Mouse (Mus musculus) forebrain, embryonic 14.5 days (tissue): ENCODE measurements at regions not wholly inside any gene's neighbourhood (a gene's known extent, or its start where the extent isn't known, plus 50 kb on each side); places are given as distances from the start of the nearest gene placed in this dataset.
A peak's percentile ranks its signal among the peaks of the same experiment; 100 is the strongest.

ENCODE experiments used
- ATAC-seq: fragments of 200-750 bp; cut with Nextera tagmentation; 2 replicates; pipeline ENCODE4 v1.8.0; 2017; ENCODE audit warnings: mild to moderate bottlenecking, moderate library complexity
- DNase-seq: peaks from one replicate; pipeline ENCODE4 v3.0.0-alpha.2; 2015; ENCODE audit warnings: low spot score
- H3K27ac ChIP-seq: fragments of 300-500 bp; sonication (generic); 2 replicates; pipeline ENCODE4 v1.5.1; 2014; ENCODE audit warnings: low read depth, mild to moderate bottlenecking, control low read depth, low read length, moderate library complexity
- H3K27me3 ChIP-seq: fragments of 300-500 bp; sonication (generic); replicated peaks from 2 replicates; pipeline ENCODE4 v1.6.1; 2014; ENCODE audit warnings: low read length, control low read depth, mixed read lengths; ENCODE audit not compliant: control insufficient read depth, insufficient read depth
- H3K36me3 ChIP-seq: fragments of 300-500 bp; sonication (generic); 2 replicates; pipeline ENCODE4 v1.6.1; 2014; ENCODE audit warnings: low read length, control low read depth; ENCODE audit not compliant: control insufficient read depth, insufficient read depth
- H3K4me1 ChIP-seq: fragments of 300-500 bp; sonication (generic); 2 replicates; pipeline ENCODE4 v1.6.1; 2014; ENCODE audit warnings: antibody characterized with exemption, low read length, control low read depth; ENCODE audit not compliant: control insufficient read depth, insufficient read depth
- H3K4me2 ChIP-seq: fragments of 300-500 bp; sonication (generic); 2 replicates; pipeline ENCODE4 v1.6.1; 2014; ENCODE audit warnings: mild to moderate bottlenecking, control low read depth, low read length
- H3K4me3 ChIP-seq: fragments of 300-500 bp; sonication (generic); 2 replicates; pipeline ENCODE4 v1.5.1; 2014; ENCODE audit warnings: low read depth, low read length, control low read depth
- H3K9ac ChIP-seq: fragments of 300-500 bp; sonication (generic); 2 replicates; pipeline ENCODE4 v1.6.1; 2014; ENCODE audit warnings: mild to moderate bottlenecking, low read length, control low read depth, moderate library complexity
- H3K9me3 ChIP-seq: fragments of 300-500 bp; sonication (generic); replicated peaks from 2 replicates; pipeline ENCODE4 v1.6.1; 2016; ENCODE audit warnings: low read length, control low read depth, mixed read lengths; ENCODE audit not compliant: control insufficient read depth
- WGBS: fragments of 180-500 bp; shearing (Covaris S2); extraction: QIAGEN DNeasy Blood & Tissue Kit; methylation state at CpG from one replicate; pipeline ENCODE4 v1.1.7; 2014; 5-methylcytosine and 5-hydroxymethylcytosine counted together

DNA sequence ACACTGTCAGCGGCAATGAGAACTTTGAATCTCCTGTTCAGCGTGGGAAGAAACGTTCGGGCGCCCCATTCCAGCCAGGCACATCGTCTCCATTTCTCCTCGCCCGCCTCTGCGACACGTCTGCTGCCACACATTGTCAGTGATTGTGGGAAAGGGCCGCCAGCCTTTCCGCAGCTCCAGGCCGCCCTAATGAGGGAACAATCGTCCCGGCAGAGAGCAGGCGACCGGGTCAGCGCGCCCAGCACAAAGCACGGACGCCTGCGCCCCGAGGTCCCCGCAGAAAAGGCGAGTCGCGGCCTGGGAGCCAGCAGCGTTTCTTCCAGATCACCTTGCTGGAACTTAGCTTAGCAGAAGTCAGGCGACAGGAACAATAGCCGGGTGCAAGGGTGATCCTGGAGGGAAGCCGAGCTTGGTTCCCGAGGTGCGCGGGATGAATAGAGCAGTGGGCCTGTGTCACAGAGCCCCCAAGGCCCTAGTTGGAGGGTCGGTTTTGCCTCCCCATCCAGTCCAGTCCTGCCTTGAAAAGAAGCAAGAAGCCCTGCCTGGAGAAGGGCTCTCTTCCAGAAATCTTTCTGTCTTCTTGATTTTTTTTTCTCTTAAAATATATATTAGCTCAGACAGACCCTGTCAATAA, 203.8 kb upstream of the Pou3f3 start:
- peak overlapping the region; percentile 28 for H3K4me3 ChIP-seq
- peak overlapping the region; percentile 55 for H3K4me2 ChIP-seq
- ATAC-seq (peak; percentile 76), DNase-seq (peak; percentile 49)
- WGBS = 1% methylated on average over 35 of the region's 35 CpGs
- peaks cover 9% of the 10 kb centered on the region; the same call in 1 of the 2 replicates for H3K4me1 ChIP-seq
- peak overlapping the region; percentile 52 for H3K9ac ChIP-seq
- no peaks in the 10 kb centered on the region for H3K36me3 ChIP-seq
- H3K27ac ChIP-seq = no peak overlapping the region
- no peaks in the 10 kb centered on the region for H3K9me3 ChIP-seq
- 0 out of 2 replicates have a peak, but pooled peaks cover 2% of the 10 kb centered on the region for H3K27me3 ChIP-seq

DNA sequence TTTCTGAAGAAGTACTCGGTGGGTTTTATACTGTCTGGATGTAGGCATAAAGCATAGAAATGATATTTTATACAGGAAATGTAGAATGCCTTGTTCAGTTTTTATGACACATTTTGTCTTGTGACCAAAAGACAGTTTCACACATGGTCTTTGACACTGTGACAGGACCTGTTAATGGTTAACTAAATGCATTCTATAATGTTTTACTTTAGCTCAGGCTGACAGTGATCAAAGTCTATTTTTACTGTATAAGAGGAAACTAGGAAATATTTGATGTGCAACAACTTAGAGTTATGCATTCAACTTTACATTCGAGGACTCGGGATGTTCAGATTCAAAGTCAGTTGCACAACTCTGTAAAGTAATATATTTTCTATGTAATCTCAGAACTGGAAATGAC, 199.5 kb upstream of the Pou3f3 start:
- WGBS = 94% methylated on average over 3 of the region's 3 CpGs
- Histone ChIP-seq H3K4me3 (no peak overlapping the region), H3K4me2 (no peak overlapping the region), H3K27ac (no peak overlapping the region), H3K9ac (no peak overlapping the region), H3K27me3 (0 out of 2 replicates have a peak, but pooled peaks cover 2% of the 10 kb centered on the region), H3K9me3 (no peaks in the 10 kb centered on the region), H3K4me1 (peaks cover 5% of the 10 kb centered on the region; the same call in 1 of the 2 replicates), H3K36me3 (no peaks in the 10 kb centered on the region)
- ATAC-seq = no peak
- DNase-seq = no peak

DNA sequence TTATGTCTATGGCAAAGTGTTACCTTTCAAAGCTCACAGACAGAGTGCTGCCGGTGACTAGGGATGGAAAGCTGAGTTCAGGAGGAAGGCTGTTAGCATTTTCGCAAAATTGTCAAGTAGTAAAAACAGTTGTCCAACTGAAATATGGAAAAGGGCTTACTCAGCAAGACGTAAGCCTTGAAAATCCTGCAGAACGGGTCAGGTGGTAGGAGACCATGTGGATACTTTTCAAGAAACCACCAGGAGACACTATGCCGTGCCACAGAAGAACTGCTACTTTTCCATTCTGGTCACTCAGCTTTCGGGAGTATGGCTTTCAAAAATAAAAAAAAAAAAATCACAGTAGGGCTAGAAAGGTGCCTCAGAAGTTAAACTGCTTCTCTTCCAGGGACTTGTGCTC, 199.1 kb upstream of the Pou3f3 start:
- H3K9me3 ChIP-seq = no peaks in the 10 kb centered on the region
- ATAC-seq (no peak), DNase-seq (no peak)
- no peak overlapping the region for H3K4me2 ChIP-seq
- no peak overlapping the region for H3K27ac ChIP-seq
- H3K4me1 ChIP-seq = peaks cover under 1% of the 10 kb centered on the region; the same call in 1 of the 2 replicates
- 0 out of 2 replicates have a peak, but pooled peaks cover 2% of the 10 kb centered on the region for H3K27me3 ChIP-seq
- H3K9ac ChIP-seq = no peak overlapping the region
- no peaks in the 10 kb centered on the region for H3K36me3 ChIP-seq
- WGBS = 86% methylated on average over 6 of the region's 6 CpGs
- no peak overlapping the region for H3K4me3 ChIP-seq

DNA sequence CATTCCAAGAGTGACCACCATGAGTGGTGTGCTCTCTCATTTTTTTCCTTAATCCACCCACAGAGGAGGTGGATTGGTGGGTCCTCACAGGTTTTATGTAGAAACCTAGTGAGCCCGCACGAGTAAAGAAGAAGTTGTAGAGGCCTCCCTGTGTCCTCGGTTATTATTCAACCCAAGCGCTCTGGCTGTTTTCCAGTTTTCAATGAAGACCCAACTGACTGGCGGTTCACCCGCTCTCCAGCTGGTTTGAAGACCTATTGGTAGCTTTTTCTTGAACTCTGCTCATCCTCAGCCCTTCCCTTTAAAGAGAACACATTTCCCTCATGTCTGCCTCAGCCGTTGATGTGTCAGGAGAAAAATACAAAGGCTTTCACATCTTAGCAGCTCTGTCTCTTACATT, 196.7 kb upstream of the Pou3f3 start:
- H3K4me2 ChIP-seq = no peak overlapping the region
- no peak overlapping the region for H3K4me3 ChIP-seq
- ATAC-seq (no peak), DNase-seq (no peak)
- no peaks in the 10 kb centered on the region for H3K4me1 ChIP-seq
- no peak overlapping the region for H3K27ac ChIP-seq
- H3K36me3 ChIP-seq = no peaks in the 10 kb centered on the region
- H3K27me3 ChIP-seq = no peaks in the 10 kb centered on the region
- H3K9ac ChIP-seq = no peak overlapping the region
- 80% methylated on average over 7 of the region's 7 CpGs for WGBS
- no peaks in the 10 kb centered on the region for H3K9me3 ChIP-seq

DNA sequence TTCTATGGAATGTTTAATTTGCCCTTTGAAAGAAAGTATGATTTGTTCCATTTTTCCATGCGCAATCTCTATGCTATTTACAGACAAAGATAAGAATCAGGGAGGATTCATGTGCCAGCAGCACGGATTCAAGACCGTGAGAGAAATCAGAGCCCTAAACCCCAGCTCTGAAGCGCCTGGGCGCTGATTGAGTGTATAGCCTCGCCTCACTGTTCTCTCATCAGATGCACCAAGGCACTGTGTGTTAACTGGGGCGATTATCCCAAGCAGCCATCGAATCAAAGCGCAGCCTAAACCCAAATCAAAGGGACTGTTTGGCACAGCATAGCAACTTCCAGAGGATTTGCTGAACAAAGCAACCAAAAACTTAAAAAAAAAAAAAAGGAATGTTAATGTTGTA, 191.1 kb upstream of the Pou3f3 start:
- no peak overlapping the region for H3K27ac ChIP-seq
- ATAC-seq (peak; percentile 68), DNase-seq (peak; percentile 54)
- 23% methylated on average over 9 of the region's 9 CpGs for WGBS
- no peak overlapping the region for H3K4me2 ChIP-seq
- peaks cover 7% of the 10 kb centered on the region for H3K4me1 ChIP-seq
- no peaks in the 10 kb centered on the region for H3K9me3 ChIP-seq
- H3K4me3 ChIP-seq = no peak overlapping the region
- H3K27me3 ChIP-seq = no peaks in the 10 kb centered on the region
- H3K9ac ChIP-seq = no peak overlapping the region
- H3K36me3 ChIP-seq = no peaks in the 10 kb centered on the region

DNA sequence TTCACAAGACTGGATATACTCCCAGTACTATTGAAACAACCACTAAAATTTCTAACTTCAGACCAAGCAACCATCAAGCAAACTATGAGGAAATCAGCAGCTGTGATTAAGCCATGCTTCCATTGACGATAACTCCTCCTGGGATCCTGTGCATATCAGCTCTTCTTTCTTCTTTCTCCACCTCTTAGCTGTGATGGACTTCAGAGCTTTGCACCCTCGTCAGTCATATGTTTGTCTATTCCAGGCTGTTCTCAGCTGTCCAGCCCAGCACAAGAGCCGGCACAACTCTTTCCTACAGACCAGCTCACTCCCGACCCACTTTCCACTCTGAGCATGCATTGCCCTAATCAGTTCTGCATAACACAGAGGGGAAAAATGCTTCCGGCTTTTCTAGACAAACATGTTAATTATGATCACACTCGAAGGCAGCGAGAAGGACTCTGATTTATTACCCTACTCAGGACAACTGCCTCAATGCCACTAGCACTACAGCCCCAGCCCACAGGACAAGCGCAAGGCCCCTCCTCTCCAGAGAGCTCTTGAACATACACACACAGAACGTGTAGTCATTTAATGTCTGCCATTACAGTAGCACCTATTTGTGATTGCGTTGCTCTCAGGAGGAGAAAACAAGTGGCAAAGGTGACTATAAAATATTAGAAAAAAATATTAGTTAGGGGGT, 190.4 kb upstream of the Pou3f3 start:
- Histone ChIP-seq H3K9me3 (no peaks in the 10 kb centered on the region), H3K9ac (no peak overlapping the region), H3K4me2 (no peak overlapping the region), H3K4me1 (peaks cover 7% of the 10 kb centered on the region), H3K36me3 (no peaks in the 10 kb centered on the region), H3K4me3 (no peak overlapping the region), H3K27me3 (no peaks in the 10 kb centered on the region), H3K27ac (no peak overlapping the region)
- 52% methylated on average over 10 of the region's 10 CpGs for WGBS
- ATAC-seq (no peak), DNase-seq (no peak)

DNA sequence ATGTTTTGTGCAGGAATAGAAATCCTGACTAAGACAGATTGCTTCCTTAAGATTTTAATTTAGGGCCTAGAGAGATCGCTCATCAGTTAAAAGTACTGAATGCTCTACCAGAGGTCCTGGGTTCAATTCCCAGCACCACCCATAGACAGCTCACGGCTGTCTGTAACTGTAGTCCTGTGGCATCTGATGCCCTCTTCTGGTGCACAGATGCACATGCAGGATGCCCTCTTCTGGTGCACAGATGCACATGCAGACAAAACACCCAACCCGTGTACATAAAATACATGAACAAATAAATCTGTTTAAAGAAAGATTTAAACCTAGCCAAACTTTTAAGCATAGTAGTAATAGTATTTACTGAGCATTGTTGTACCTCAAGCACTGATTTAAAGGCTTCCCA, 181.2 kb upstream of the Pou3f3 start:
- H3K27ac ChIP-seq = no peak overlapping the region
- no peak overlapping the region for H3K4me3 ChIP-seq
- H3K27me3 ChIP-seq = no peaks in the 10 kb centered on the region
- H3K36me3 ChIP-seq = no peaks in the 10 kb centered on the region
- H3K9me3 ChIP-seq = no peaks in the 10 kb centered on the region
- no peak overlapping the region for H3K9ac ChIP-seq
- ATAC-seq (no peak), DNase-seq (no peak)
- no peak overlapping the region for H3K4me2 ChIP-seq
- 96% methylated on average over 3 of the region's 3 CpGs for WGBS
- H3K4me1 ChIP-seq = no peaks in the 10 kb centered on the region

DNA sequence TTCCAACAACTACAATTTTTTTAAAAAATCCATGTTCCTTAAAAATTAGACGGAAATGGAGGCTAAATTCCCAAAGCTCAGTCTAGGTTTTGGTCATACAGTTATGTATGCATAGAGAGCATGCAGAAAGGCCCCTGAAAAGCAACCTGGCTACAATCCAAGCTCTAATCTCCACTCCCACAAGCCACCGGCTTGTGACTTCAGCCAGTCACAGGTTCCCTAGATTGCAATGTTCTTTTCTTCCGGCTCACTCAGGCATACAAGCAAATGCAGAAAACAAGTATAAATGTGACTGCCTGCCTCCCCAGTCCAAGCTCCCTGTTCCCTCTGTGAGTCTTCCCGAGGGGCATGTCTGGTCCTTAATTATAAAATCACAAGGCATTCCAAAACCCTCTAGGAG, 171.2 kb upstream of the Pou3f3 start:
- Histone ChIP-seq H3K36me3 (no peaks in the 10 kb centered on the region), H3K9ac (no peak overlapping the region), H3K4me1 (no peaks in the 10 kb centered on the region), H3K27me3 (no peaks in the 10 kb centered on the region), H3K27ac (no peak overlapping the region), H3K4me2 (no peak overlapping the region), H3K9me3 (no peaks in the 10 kb centered on the region), H3K4me3 (no peak overlapping the region)
- ATAC-seq (no peak), DNase-seq (peak; percentile 45)
- WGBS = 16% methylated on average over 4 of the region's 4 CpGs

DNA sequence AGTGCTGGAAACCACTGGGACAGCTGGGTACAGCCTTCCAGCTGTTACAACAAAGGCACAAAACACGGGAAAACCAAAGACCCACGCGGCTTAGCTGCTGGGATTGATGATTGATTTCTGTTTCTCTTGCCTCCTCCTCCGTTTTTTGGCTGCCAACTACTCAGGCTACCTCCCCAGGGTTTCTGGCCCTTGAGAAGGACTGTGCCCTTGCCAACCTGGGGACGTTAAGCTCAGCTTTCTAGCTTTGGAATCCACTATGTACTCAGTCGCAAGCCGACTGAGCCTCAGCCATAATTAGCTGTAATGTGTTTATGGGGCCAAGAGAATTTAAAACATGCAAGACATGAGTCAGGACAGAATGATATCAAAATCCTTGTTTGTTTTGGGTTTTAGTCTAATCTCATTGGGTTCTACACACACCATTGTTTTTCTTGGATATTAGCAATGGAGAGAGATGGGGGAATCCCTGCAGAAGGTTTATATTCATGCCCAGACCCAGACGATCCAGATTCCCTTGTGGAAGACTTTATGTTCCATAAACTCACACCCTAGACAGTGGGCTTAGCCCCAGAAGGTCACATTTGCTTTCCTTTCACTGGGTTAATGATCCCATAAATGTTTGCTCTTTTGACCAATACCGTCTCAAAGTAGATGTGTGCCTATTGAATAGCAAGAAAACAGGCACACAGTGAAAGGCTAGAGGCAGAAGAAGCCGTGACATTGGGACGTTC, 167.7 kb upstream of the Pou3f3 start:
- no peak overlapping the region for H3K27ac ChIP-seq
- H3K27me3 ChIP-seq = no peaks in the 10 kb centered on the region
- H3K9me3 ChIP-seq = no peaks in the 10 kb centered on the region
- no peak overlapping the region for H3K9ac ChIP-seq
- no peaks in the 10 kb centered on the region for H3K4me1 ChIP-seq
- DNase-seq (no peak), ATAC-seq (no peak)
- no peak overlapping the region for H3K4me3 ChIP-seq
- H3K36me3 ChIP-seq = no peaks in the 10 kb centered on the region
- H3K4me2 ChIP-seq = no peak overlapping the region
- WGBS = 72% methylated on average over 11 of the region's 11 CpGs
